Mouse (Mus musculus) forebrain, embryonic 10.5 days (tissue): ENCODE measurements around the gene Khdc4. TPM values are rescaled to one million over a fixed set of nuclear protein-coding genes. Genes with fewer than 3 reads are reported as not detected.

Experiments
- DNase-seq: peaks from one replicate; pipeline ENCODE4 v3.0.0-alpha.2; 2017; ENCODE audit warnings: low spot score; ENCODE audit errors: extremely low spot score
- H3K27ac ChIP-seq: fragments of 300-500 bp; sonication (generic); 2 replicates; pipeline ENCODE4 v1.5.1; 2016; ENCODE audit warnings: mild to moderate bottlenecking
- H3K27me3 ChIP-seq: fragments of 300-500 bp; sonication (generic); 2 replicates; pipeline ENCODE4 v1.6.1; 2016; ENCODE audit warnings: mild to moderate bottlenecking; ENCODE audit not compliant: poor library complexity, severe bottlenecking
- H3K36me3 ChIP-seq: fragments of 300-500 bp; sonication (generic); replicated peaks from 2 replicates; pipeline ENCODE4 v1.6.1; 2016; ENCODE audit warnings: mild to moderate bottlenecking, moderate library complexity
- H3K4me1 ChIP-seq: fragments of 300-500 bp; sonication (generic); 2 replicates; pipeline ENCODE4 v1.6.1; 2016
- H3K4me3 ChIP-seq: fragments of 300-500 bp; sonication (generic); 2 replicates; pipeline ENCODE4 v1.5.1; 2016; ENCODE audit warnings: mild to moderate bottlenecking, moderate library complexity
- H3K9me3 ChIP-seq: fragments of 300-500 bp; sonication (generic); 2 replicates; pipeline ENCODE4 v1.6.1; 2016; ENCODE audit warnings: mild to moderate bottlenecking, moderate library complexity
- WGBS: fragments of 180-500 bp; shearing (Covaris S2); methylation state at CpG from one replicate; pipeline ENCODE4 v1.1.7; 2016; 5-methylcytosine and 5-hydroxymethylcytosine counted together
- polyA plus RNA-seq: library from polyadenylated mRNA; unstranded; fragments of >200 nt; fragmentation: Nextera tagmentation; extraction: Ambion mirVana; gene quantifications from 2 replicates; pipeline ENCODE4 v1.2.1, GENCODE M21; 2016

The Khdc4 gene
- polyA plus RNA-seq, 1 experiment from 2014 or later: 86.3 TPM

DNA sequence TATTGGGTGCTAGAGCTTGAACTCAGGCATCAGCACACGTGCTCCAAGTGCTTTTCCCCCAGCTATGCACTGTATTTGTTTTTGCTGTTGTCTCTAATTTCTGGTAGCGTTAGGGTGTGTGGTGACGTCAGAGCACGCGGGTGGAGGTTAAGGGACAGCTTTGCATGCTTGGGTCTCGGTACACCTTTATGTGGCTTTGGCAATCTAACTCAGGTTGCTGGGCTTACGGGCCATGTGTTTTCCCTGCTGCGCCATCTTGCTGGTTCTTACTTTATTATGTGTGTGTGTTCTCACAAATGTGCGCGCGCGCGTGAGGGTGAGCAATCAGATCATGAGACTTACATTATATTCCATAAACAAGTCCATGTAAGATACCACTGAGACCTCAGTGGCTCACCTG is 35.6 kb upstream of the Khdc4 start:
- H3K36me3 ChIP-seq: peaks cover 56% of the 10 kb centered on the region
- 93% methylated on average over 13 of the region's 13 CpGs for WGBS
- no peak overlapping the region for H3K27ac ChIP-seq
- H3K9me3 ChIP-seq: no peaks in the 10 kb centered on the region
- no peak overlapping the region for H3K4me3 ChIP-seq
- DNase-seq: no peak
- peaks cover 5% of the 10 kb centered on the region for H3K4me1 ChIP-seq
- H3K27me3 ChIP-seq: no peaks in the 10 kb centered on the region

DNA sequence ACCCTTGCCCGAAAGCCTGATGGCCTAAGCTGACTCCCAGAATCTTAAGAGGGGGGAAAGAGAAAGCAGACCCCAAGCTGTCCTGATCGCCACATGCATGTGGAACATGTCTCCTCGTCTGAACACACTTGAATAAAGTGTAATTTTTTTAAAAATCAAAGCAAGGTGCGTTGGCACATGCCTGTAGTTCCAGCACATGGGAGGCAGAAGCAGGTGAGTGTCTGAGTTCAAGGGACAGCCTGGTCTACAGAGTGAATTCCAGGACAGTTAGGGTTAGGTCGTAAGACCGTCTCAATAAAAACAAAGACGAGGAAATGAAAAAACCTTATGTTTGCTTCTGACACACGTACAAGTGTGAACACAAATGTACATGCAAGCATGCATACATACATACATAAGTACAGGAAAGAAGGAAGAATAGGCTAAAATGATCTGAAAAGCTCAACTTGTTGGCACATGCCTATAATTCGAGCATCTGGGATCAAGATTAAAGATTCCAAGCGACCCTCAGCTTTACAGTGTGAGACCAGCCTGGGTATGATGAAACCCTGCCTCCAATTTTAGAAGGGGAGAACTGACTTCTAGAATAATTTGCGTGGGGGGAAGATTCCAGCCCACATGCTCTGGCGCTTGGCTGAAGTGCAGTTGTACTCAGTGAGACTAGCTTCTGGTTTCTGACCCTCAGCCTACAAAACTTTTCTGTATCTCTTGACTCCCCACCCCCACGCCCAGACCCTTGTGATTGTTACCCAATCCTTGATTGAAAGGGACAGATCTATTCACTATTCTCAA is 34.7 kb upstream of the Khdc4 start:
- Histone ChIP-seq H3K27me3 (no peaks in the 10 kb centered on the region), H3K9me3 (no peaks in the 10 kb centered on the region), H3K4me1 (peaks cover 5% of the 10 kb centered on the region), H3K4me3 (no peak overlapping the region), H3K27ac (no peak overlapping the region), H3K36me3 (peaks cover 46% of the 10 kb centered on the region)
- no peak for DNase-seq
- 85% methylated on average over 13 of the region's 13 CpGs for whole genome bisulfite sequencing

DNA sequence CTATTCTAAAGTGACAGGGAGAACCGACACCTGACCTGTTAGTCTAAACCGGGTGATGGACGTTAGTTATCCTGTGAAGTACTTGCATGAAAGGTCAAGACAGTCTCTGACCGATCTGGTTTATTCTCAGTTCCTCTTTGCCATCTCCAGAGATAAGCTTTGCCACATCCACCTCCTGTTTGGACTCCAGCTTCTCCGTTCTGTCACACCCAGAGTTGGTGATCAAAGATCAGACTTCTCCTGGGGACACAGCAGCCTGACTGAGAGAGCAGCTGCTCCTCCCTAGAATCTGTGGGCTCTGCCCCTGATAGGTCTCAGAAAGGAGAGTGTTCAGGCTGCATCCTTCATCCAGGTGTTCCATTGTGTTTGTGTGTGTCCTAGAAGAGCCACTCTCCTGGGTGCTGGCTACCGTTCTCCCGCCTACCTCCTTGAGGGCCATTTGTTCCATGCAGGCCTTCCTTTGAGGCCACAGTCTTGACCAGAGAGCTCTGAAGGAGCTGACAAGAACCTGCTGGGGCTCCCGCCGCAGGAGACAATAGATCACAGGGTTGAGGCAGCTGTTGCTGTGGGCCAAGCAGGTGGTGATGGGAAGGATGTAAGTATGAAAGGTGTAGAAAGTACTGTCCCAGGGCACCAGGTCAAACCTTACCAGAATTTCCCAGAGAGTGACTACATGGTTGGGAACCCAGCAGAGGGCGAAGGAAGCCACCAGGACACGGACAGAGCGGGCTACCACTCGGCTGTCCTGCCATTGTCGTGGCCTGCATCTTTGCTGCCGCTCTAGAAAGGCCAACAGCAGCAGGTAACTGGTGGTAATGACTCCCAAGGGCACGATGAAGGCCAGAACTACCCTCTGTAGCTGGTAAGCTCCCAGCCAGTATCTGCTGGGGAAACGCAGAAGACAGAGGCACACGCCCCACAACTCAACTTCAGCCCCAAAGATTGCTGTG is 33.7 kb upstream of the Khdc4 start:
- H3K27ac ChIP-seq: peak overlapping the region; percentile 48; the same call in 1 of the 2 replicates
- H3K36me3 ChIP-seq: peaks cover 36% of the 10 kb centered on the region
- DNase-seq: no peak
- no peak overlapping the region for H3K4me3 ChIP-seq
- H3K27me3 ChIP-seq: no peaks in the 10 kb centered on the region
- no peaks in the 10 kb centered on the region for H3K9me3 ChIP-seq
- WGBS: 87% methylated on average over 18 of the region's 18 CpGs
- H3K4me1 ChIP-seq: peaks cover 5% of the 10 kb centered on the region

DNA sequence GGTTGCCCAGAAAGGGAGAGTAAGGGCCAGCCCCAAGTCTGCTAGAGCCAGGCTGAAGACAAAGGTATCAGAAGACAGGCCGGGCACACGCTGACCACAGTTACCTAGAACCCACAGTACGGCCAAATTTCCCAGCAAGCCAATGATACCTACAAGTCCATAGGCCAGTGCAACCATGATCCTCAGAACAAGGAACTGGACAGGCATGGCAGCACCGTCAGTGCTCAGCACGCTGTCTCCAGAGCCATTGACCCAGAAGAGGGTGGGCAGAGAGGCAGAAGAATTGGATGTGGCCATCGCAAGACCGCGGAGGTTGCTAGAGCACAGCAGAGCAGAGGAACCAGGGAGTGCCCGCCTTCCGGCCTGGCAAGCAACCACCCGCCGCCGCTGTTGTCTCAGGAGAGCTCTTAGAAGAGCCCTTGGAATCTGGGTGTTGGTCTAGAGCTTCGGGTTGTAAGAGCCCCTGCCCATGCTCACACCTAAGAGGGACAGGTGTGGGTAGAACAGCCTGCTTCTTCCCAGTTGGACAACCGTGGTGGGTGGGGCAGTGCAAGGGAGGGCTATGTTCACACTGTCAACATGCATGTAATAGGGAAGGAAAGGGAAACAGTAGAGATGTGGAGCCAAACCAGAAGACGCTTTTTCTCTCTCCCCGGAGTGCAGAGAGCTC is 32.6 kb upstream of the Khdc4 start, which contains the start of gene Rxfp4:
Gene Rxfp4 (minus strand): TSS at position 297 of the 670 bp plus-strand sequence.
- Histone ChIP-seq H3K27me3 (no peaks in the 10 kb centered on the region), H3K36me3 (peaks cover 25% of the 10 kb centered on the region), H3K4me1 (peaks cover 5% of the 10 kb centered on the region), H3K27ac (peak within 1 kb of the TSS; percentile 48; the same call in 1 of the 2 replicates), H3K9me3 (no peaks in the 10 kb centered on the region), H3K4me3 (no peak within 1 kb of the TSS)
- DNase-seq: no peak
- WGBS: 91% methylated on average over 17 of the region's 17 CpGs

DNA sequence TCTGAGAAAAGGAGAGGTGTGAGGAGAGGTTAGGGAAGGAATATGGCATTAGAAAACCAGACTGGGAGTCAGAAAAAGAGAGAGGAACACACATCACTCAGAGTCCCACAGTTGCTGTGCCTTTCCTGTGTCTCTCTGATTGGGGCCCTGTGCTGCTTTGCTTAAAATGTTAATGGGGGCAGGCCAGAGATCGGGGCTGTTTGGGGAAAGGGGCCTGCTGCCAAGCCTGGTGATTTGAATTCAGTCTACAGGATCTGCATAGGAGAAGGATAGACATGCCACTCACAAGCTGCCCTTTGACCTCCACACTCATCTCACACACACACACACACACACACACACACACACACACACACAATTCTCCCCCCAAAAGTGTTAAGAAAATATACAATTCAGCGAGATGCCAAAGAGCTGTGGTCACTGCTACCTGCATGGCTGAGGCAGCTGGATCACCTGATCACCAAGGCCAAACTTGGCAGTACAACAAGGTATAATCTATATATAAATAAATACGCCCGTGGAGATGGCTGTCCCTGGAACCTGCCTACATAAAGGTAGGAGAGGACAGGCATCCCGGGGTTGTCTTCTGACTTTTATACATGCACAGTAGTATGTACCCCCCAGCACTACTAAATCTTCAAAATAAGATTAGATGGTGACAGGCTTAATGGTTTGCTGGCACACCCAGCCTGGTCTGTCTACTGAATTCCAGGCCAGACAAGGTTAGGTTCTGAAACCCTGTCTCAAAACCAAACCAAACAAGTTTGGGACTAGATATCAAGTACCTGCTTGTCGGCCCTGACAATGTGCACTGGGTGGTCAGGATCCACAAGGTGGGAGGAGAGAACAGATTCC is 31.9 kb upstream of the Khdc4 start:
- WGBS: 92% methylated on average over 6 of the region's 6 CpGs
- DNase-seq: no peak
- peaks cover 5% of the 10 kb centered on the region for H3K4me1 ChIP-seq
- H3K4me3 ChIP-seq: no peak overlapping the region
- H3K9me3 ChIP-seq: no peaks in the 10 kb centered on the region
- no peak overlapping the region for H3K27ac ChIP-seq
- no peaks in the 10 kb centered on the region for H3K27me3 ChIP-seq
- H3K36me3 ChIP-seq: peaks cover 18% of the 10 kb centered on the region

DNA sequence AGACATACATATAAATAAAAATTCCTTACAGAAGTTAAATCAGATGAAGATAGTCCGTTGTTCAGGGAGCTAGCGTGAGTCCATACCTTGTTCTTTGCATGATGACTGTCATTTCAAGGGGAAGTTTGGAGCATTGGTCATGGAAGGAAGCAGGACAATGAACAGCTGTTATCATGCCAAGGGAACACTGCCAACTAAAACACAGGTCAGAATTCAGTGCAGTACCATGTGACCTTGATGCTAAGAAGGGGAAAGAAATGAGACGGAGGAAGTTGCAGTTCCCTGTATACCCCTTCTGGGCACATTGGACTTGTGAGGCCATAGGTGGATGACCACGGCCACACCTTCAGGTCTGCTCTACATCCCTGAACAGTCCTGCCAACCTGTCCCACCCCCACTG is 31.0 kb upstream of the Khdc4 start:
- WGBS: 93% methylated on average over 4 of the region's 4 CpGs
- Histone ChIP-seq H3K27ac (no peak overlapping the region), H3K36me3 (peaks cover 10% of the 10 kb centered on the region), H3K4me1 (peaks cover 5% of the 10 kb centered on the region), H3K4me3 (no peak overlapping the region), H3K9me3 (no peaks in the 10 kb centered on the region), H3K27me3 (no peaks in the 10 kb centered on the region)
- DNase-seq: no peak

DNA sequence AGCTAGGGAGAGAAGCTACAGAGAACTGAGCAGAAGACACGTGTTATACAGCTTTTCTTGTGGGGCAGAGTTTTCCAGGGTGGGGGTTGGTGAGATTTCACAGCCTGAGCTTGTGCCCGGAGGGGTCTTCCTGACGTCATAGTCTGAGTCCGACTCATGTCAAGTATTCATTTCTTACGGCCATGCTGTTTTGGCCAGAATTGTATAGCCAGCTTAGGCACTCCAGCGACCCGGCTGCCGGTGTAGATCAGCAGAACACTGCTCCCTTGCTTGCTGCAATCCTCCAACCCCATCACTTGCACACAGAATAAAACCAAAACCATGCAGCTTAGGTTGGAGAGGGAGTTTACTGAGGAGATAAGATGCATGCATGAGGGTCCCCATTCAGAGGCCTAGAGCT is 30.0 kb upstream of the Khdc4 start:
- Histone ChIP-seq H3K4me1 (peaks cover 5% of the 10 kb centered on the region), H3K4me3 (no peak overlapping the region)

DNA sequence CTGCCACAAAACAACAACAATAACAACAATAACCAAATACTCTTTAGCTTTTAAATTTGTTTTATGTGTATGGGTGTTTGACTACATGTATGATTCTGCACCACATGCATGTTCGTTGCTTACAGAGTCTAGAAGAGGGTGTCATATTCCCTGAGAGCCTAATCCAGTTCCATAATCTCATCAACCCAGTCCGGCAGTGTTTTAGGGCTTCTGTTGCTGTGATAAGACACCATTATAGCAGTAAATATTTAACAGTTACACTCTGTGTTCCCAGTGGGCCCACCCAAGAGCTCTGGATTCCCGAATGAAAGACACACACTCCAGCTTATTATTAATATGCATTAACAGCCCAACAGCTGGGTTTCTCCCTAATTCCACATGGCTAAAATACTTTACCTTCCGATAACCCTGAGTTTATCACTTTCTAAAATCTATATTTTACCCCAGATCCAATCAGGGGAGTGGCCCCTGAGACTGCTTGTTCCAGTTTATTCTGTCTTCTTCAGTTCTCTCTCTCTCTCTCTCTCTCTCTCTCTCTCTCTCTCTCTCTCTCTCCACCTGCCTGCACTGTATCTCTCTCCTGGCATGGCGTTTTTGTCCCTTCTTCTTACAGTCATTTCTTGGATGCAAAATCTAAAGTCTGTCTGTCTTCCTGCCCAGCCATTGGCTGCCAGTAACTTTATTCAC is 27.0 kb upstream of the Khdc4 start:
- 81% methylated on average over 5 of the region's 5 CpGs for WGBS
- H3K4me3 ChIP-seq: no peak overlapping the region
- no peak for DNase-seq

More for the DNA sequence above, 30.0 kb upstream of the Khdc4 start:
- 88% methylated on average over 8 of the region's 8 CpGs for WGBS
- Histone ChIP-seq H3K9me3 (no peaks in the 10 kb centered on the region), H3K27ac (no peak overlapping the region), H3K27me3 (no peaks in the 10 kb centered on the region), H3K36me3 (peaks cover under 1% of the 10 kb centered on the region; the same call in 1 of the 2 replicates)
- DNase-seq: no peak

DNA sequence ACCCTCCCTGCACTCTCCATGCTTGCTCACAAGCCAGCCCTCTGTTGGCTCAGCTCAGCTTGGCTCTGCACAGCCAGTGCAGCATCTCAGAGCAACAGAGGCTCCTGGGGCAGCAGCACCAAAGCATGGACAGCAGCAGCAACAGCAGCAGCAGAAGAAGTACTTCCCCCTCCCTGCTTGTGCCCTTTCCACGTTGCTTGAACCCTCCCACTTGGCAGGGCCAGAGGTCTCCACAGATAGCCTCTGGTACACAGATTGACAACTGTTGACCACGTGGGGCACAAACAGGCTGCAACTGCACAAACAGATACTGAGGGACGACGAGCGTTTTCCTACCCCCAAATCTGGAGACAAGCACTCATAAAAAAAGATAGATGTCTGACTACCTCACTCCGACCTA is 25.8 kb upstream of the Khdc4 start:
- Histone ChIP-seq H3K4me1 (no peaks in the 10 kb centered on the region), H3K9me3 (no peaks in the 10 kb centered on the region), H3K27me3 (no peaks in the 10 kb centered on the region), H3K4me3 (no peak overlapping the region), H3K36me3 (no peaks in the 10 kb centered on the region), H3K27ac (no peak overlapping the region)
- DNase-seq: no peak
- 50% methylated on average over 6 of the region's 6 CpGs for WGBS

More for the DNA sequence above, 27.0 kb upstream of the Khdc4 start:
- Histone ChIP-seq H3K9me3 (no peaks in the 10 kb centered on the region), H3K4me1 (no peaks in the 10 kb centered on the region), H3K27ac (no peak overlapping the region), H3K36me3 (no peaks in the 10 kb centered on the region), H3K27me3 (no peaks in the 10 kb centered on the region)

DNA sequence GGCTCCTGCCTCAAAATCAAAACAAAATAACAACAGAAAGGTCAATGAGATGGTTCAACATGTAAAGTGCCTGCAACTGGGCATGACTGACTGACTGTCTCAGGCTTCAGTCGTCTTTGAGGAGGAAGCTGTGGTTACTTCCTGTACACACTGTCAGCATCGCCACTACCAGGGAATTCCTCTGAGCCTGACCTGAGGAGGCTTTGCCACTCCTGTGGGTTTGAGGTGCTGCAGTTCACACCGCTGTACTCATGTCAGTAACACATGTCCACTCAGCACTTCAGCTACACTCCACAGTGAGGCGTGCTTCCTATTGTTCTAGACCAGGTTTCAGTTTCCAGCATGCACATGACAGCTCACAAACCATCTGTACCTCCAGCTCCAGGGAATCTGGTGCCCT is 21.5 kb upstream of the Khdc4 start:
- H3K9me3 ChIP-seq: no peaks in the 10 kb centered on the region
- no peak overlapping the region for H3K4me3 ChIP-seq
- 89% methylated on average over 4 of the region's 4 CpGs for WGBS
- DNase-seq: no peak
- no peaks in the 10 kb centered on the region for H3K4me1 ChIP-seq
- no peak overlapping the region for H3K27ac ChIP-seq
- no peaks in the 10 kb centered on the region for H3K36me3 ChIP-seq
- H3K27me3 ChIP-seq: no peaks in the 10 kb centered on the region

DNA sequence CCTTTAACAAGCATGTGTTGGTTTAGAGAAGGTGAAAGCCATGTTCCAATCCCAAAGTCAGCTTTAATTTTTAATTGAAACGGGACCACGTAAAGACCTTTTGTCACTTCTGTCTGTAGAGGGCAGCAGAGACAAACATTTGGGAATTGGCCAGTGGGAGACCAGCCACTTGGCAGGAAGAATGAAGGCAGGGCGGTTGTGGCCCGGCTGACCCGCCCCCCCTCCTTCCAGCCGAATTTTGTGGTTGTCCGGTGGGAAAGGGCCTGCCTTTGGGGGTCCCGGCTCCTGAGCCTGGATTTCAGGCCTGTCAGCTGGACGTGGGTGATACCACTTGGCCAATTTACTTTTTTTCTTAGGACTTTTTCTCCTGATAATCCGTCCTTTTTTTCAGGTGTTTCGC is 8.2 kb upstream of the Khdc4 start:
- H3K9me3 ChIP-seq: no peaks in the 10 kb centered on the region; the same call in 1 of the 2 replicates
- no peaks in the 10 kb centered on the region for H3K36me3 ChIP-seq
- WGBS: 13% methylated on average over 11 of the region's 11 CpGs
- H3K4me1 ChIP-seq: peaks cover 4% of the 10 kb centered on the region; the same call in 1 of the 2 replicates
- DNase-seq: peak; percentile 72
- no peaks in the 10 kb centered on the region for H3K27me3 ChIP-seq
- H3K4me3 ChIP-seq: peak overlapping the region; percentile 40
- H3K27ac ChIP-seq: peak overlapping the region; percentile 74; the same call in 1 of the 2 replicates
